Mouse (Mus musculus): ENCODE data around the gene Myadml2.

Myadml2 gene

GRCm38 (mm10) chr11:120660301-120661075 lies 12.5 kb upstream of the Myadml2 start:
- DNase-seq (ENCODE audit: low spot score in 2 of 2), result no peak

- no peak for DNase-seq (ENCODE audit: low spot score in 2 of 2)
Observed at GRCm38 (mm10) chr11:120659509-120660300, 11.7 kb upstream of the Myadml2 start.

GRCm38 (mm10) chr11:120658876-120659410 lies 11.0 kb upstream of the Myadml2 start:
- peak; percentile 74 to 75 for DNase-seq (ENCODE audit: low spot score in 2 of 2)

- DNase-seq (ENCODE audit: low spot score in 2 of 2), result no peak
Observed at GRCm38 (mm10) chr11:120657301-120657700, 9.3 kb upstream of the Myadml2 start.

- no peak for DNase-seq (ENCODE audit: low spot score in 2 of 2)
Observed at GRCm38 (mm10) chr11:120654741-120655140, 6.8 kb upstream of the Myadml2 start.

- no peak for DNase-seq (ENCODE audit: low spot score in 2 of 2)
Observed at GRCm38 (mm10) chr11:120651872-120652271, 3.9 kb upstream of the Myadml2 start.

- DNase-seq (ENCODE audit: low spot score in 2 of 2), result no peak
Observed at GRCm38 (mm10) chr11:120647047-120647830, 719 bp downstream of the Myadml2 start.

- peak; percentile 91 to 93 for DNase-seq (ENCODE audit: low spot score in 2 of 2)
Observed at GRCm38 (mm10) chr11:120643601-120643987, 4.4 kb downstream of the Myadml2 start, which contains the start of gene Pycr1. TSS of gene Pycr1 (minus strand) at chr11:120643769.

GRCm38 (mm10) chr11:120642939-120643600 lies 4.9 kb downstream of the Myadml2 start:
- DNase-seq (ENCODE audit: low spot score in 2 of 2), result no peak

GRCm38 (mm10) chr11:120641869-120642268 lies 6.1 kb downstream of the Myadml2 start:
- no peak for DNase-seq (ENCODE audit: low spot score in 2 of 2)

- DNase-seq (ENCODE audit: low spot score in 2 of 2), result no peak
Observed at GRCm38 (mm10) chr11:120641255-120641654, 6.7 kb downstream of the Myadml2 start.

GRCm38 (mm10) chr11:120634810-120635209 lies 13.1 kb downstream of the Myadml2 start:
- DNase-seq (ENCODE audit: low spot score in 2 of 2), result no peak

- peak; percentile 87 to 94 for DNase-seq (ENCODE audit: low spot score in 2 of 2)
Observed at GRCm38 (mm10) chr11:120633520-120634343, 14.2 kb downstream of the Myadml2 start, which contains the start of gene Mafg. TSS of gene Mafg (minus strand) at chr11:120633600.

GRCm38 (mm10) chr11:120632559-120633519 lies 15.1 kb downstream of the Myadml2 start:
- DNase-seq (ENCODE audit: low spot score in 2 of 2), result peak; percentile 64 to 78

- no peak for DNase-seq (ENCODE audit: low spot score in 2 of 2)
Observed at GRCm38 (mm10) chr11:120631726-120632448, 16.1 kb downstream of the Myadml2 start.

- DNase-seq (ENCODE audit: low spot score in 2 of 2), result no peak
Observed at GRCm38 (mm10) chr11:120630881-120631725, 16.9 kb downstream of the Myadml2 start.

GRCm38 (mm10) chr11:120630401-120630871 lies 17.5 kb downstream of the Myadml2 start:
- DNase-seq (ENCODE audit: low spot score in 2 of 2), result peak in 1 of 2 experiments; percentile 44

Measured in urinary bladder, postnatal 36 days (tissue).